Mouse (Mus musculus): Measurements from ENCODE around the gene Etfbkmt. TPM values are rescaled to one million over a fixed set of nuclear protein-coding genes. Genes with fewer than 3 reads are reported as not detected.

Etfbkmt gene
- polyA plus RNA-seq (2012) = 0.11 and 0.18 TPM in 2 replicates

DNA sequence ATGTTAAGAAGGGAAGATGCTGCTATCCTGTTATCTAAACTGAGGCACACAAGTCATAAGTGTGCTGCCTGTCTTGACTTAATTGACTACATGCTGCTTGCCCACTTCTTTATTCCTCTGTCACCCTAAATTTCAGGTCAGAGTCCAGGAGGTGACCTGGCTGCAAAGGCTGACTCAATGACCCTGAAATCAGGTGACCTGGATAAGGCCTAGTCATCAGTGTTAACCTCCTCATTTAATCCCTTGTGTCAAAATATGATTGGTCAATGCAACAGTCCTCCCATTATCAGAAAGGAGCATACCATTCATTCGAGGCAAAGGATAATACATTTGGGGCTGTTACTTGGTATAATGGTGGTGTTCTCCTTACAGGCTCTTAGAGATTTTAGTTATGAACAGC lies at the start of gene Etfbkmt:
TSS of gene Etfbkmt (plus strand) at position 379 of the 400 bp plus-strand sequence.
- Histone ChIP-seq H3K4me3 (replicated peaks) (no peak within 1 kb of the TSS), H3K4me1 (ENCODE audit: control insufficient read depth) (peaks cover 29% of the 10 kb centered on the region), H3K9me3 (ENCODE audit: control insufficient read depth, low read length) (no peaks in the 10 kb centered on the region), H3K36me3 (ENCODE audit: control insufficient read depth) (peaks cover 11% of the 10 kb centered on the region), H3K27me3 (ENCODE audit: control insufficient read depth) (no peaks in the 10 kb centered on the region)
- TF ChIP-seq GATA1 (IDR thresholded peaks at IDR 0.05; ENCODE audit: low read length) (no peak), TAL1 (IDR thresholded peaks at IDR 0.05; ENCODE audit: low read length) (no peak)

DNA sequence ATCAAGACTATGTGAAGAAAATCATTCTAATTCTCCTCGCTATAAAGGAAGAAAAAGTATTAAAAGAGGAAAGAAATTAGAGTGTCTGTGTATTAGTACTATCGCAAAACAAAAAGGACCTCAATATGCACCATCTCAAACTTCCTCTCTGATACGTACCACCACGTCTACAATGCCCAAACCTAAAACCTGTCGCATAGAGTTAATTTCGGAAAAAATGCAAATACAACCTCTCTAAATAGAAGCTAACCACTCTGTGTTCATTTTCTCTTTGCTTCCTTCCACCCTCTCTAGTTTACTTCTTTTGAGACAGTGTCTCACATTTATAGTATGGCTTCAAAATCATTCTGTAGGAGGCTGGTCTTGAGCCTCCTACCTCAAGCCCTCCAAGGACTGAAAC lies 47.2 kb upstream of the Etfbkmt start:
- H3K36me3 ChIP-seq (ENCODE audit: control insufficient read depth) = no peaks in the 10 kb centered on the region
- TF ChIP-seq GATA1 (IDR thresholded peaks at IDR 0.05; ENCODE audit: low read length) (no peak), TAL1 (IDR thresholded peaks at IDR 0.05; ENCODE audit: low read length) (no peak)
- H3K4me3 ChIP-seq (replicated peaks) = no peak overlapping the region
- no peaks in the 10 kb centered on the region for H3K4me1 ChIP-seq (ENCODE audit: control insufficient read depth)
- H3K27me3 ChIP-seq (ENCODE audit: control insufficient read depth) = no peaks in the 10 kb centered on the region
- no peaks in the 10 kb centered on the region for H3K9me3 ChIP-seq (ENCODE audit: control insufficient read depth, low read length)

DNA sequence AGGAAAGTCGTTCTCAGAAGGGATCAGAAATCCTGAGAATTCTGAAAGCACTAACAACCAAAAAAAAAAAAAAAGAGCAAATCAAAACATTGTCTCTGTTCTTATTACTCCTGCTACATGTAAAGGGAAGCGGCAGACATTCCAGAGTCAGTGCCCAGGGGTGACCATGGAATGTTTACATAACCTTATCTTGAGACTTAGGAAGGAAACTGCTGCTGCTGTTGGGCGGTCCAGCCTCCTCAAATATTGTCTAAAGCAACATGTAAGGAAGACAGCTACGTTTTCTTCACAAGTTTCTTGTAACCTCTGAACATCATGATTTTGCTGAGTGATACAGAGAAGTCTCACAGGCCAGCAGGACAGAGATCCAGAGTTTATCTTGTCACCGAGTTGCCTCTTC lies 46.2 kb upstream of the Etfbkmt start:
- Histone ChIP-seq H3K9me3 (ENCODE audit: control insufficient read depth, low read length) (no peaks in the 10 kb centered on the region), H3K4me1 (ENCODE audit: control insufficient read depth) (no peaks in the 10 kb centered on the region), H3K36me3 (ENCODE audit: control insufficient read depth) (no peaks in the 10 kb centered on the region), H3K27me3 (ENCODE audit: control insufficient read depth) (peaks cover 2% of the 10 kb centered on the region; the same call in 1 of the 2 replicates), H3K4me3 (replicated peaks) (no peak overlapping the region)
- no peak for TF ChIP-seq GATA1 (IDR thresholded peaks at IDR 0.05; ENCODE audit: low read length)
- no peak for TF ChIP-seq TAL1 (IDR thresholded peaks at IDR 0.05; ENCODE audit: low read length)

DNA sequence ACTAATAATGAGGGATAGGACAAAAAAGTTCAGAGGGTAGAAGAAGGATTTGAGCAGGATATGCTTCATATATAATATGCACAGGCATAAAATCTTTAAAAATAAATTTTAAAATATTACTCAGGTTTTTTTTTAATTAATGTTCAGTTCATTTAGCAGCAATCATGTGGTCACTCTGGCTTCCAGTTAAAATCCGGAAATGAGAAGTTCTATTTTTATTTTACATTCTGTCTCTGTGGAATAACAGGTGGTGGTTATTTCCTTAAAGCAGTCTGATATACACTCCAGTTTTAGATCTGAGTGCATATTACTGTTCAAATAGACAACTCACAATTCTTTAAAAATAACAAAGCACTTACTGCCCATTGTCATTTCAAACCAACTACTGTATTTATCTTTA lies 45.1 kb upstream of the Etfbkmt start:
- Histone ChIP-seq H3K36me3 (ENCODE audit: control insufficient read depth) (no peaks in the 10 kb centered on the region), H3K4me3 (replicated peaks) (no peak overlapping the region), H3K4me1 (ENCODE audit: control insufficient read depth) (no peaks in the 10 kb centered on the region), H3K27me3 (ENCODE audit: control insufficient read depth) (peaks cover 12% of the 10 kb centered on the region), H3K9me3 (ENCODE audit: control insufficient read depth, low read length) (no peaks in the 10 kb centered on the region)
- TF ChIP-seq GATA1 (IDR thresholded peaks at IDR 0.05; ENCODE audit: low read length) (no peak), TAL1 (IDR thresholded peaks at IDR 0.05; ENCODE audit: low read length) (no peak)

DNA sequence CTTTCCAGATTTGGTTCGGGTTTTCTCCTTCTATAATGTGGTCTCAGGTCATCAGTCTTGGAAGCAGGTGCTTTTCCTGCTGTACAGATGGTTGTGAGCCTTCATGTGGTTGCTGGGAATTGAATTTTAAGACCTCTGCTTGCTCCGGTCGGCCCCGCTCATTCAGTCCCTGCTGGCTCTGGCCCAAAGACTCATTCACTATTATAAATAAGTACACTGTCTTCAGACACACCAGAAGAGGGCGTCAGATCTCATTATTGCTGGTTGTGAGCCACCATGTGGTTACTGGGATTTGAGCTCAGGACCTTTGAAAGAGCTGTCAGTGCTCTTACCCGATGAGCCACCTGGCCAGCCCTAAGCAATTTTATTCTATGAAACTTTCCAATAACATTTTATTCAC lies 44.3 kb upstream of the Etfbkmt start:
- TF ChIP-seq TAL1 (IDR thresholded peaks at IDR 0.05; ENCODE audit: low read length) (no peak), GATA1 (IDR thresholded peaks at IDR 0.05; ENCODE audit: low read length) (no peak)
- no peaks in the 10 kb centered on the region for H3K4me1 ChIP-seq (ENCODE audit: control insufficient read depth)
- no peaks in the 10 kb centered on the region for H3K36me3 ChIP-seq (ENCODE audit: control insufficient read depth)
- peaks cover 20% of the 10 kb centered on the region for H3K27me3 ChIP-seq (ENCODE audit: control insufficient read depth)
- 0 out of 2 replicates have a peak, but pooled peaks cover under 1% of the 10 kb centered on the region for H3K9me3 ChIP-seq (ENCODE audit: control insufficient read depth, low read length)
- H3K4me3 ChIP-seq (replicated peaks) = no peak overlapping the region

DNA sequence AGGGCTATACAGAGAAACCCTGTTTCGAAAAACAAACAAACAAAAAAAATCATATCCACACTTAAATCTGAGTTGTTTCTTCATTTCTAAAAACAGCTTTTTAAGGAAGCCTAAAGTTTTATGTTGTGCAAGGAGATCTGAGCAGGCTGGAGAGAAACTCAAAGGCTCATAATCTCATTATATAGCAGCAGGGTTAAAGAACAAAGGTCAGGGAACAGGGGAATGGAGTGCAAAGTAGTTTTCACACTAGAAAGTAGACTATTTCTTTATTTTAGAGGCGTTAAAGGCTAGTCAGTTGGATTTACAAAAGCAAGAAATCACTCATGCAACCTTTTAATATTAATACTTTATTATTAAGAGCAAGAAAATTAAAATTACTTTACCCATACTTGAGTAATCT lies 43.4 kb upstream of the Etfbkmt start:
- H3K36me3 ChIP-seq (ENCODE audit: control insufficient read depth) = no peaks in the 10 kb centered on the region
- peaks cover 28% of the 10 kb centered on the region for H3K27me3 ChIP-seq (ENCODE audit: control insufficient read depth)
- no peak overlapping the region for H3K4me3 ChIP-seq (replicated peaks)
- H3K9me3 ChIP-seq (ENCODE audit: control insufficient read depth, low read length) = 0 out of 2 replicates have a peak, but pooled peaks cover 3% of the 10 kb centered on the region
- no peak for TF ChIP-seq GATA1 (IDR thresholded peaks at IDR 0.05; ENCODE audit: low read length)
- TF ChIP-seq TAL1 (IDR thresholded peaks at IDR 0.05; ENCODE audit: low read length) = no peak
- no peaks in the 10 kb centered on the region for H3K4me1 ChIP-seq (ENCODE audit: control insufficient read depth)

DNA sequence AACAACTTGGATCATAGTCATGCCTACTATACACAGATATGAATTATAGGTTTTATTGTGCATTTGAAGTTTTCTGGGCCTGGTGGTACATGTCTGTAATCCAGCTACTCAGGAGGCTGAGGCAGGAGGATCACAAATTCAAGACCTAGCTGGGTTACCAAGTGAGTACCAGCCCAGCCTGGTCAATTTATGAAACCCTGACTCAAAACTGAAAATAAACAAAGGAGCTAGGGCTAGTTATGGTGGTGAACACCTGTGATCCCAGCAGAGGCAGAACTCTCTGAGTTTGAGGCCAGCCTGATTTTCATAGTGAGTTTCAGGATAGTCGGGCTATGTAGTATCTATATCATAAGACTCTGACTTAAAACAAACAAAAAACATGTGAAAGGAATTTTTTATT lies 42.4 kb upstream of the Etfbkmt start:
- Histone ChIP-seq H3K9me3 (ENCODE audit: control insufficient read depth, low read length) (0 out of 2 replicates have a peak, but pooled peaks cover 3% of the 10 kb centered on the region), H3K4me3 (replicated peaks) (no peak overlapping the region), H3K27me3 (ENCODE audit: control insufficient read depth) (peaks cover 39% of the 10 kb centered on the region), H3K36me3 (ENCODE audit: control insufficient read depth) (no peaks in the 10 kb centered on the region), H3K4me1 (ENCODE audit: control insufficient read depth) (peaks cover 2% of the 10 kb centered on the region; the same call in 1 of the 2 replicates)
- TF ChIP-seq TAL1 (IDR thresholded peaks at IDR 0.05; ENCODE audit: low read length) (no peak), GATA1 (IDR thresholded peaks at IDR 0.05; ENCODE audit: low read length) (no peak)

DNA sequence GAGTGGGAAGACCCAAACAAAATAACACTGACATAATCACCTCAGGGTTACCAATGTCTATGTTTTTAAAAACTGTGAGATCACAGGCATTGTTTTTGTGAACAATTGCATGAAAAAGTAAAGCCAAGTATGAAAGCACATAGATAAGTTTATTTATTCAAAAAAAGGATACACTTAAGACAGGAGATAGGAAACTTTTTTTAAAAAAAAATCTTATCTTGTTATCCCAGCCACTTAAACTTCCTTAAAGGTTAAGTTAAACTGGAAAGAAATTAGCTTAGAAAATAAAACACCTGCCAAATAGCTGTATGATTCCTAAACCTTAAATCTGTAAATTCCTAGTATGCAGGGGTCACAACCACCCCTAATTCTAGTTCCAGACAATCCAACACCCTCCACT lies 40.7 kb upstream of the Etfbkmt start:
- H3K27me3 ChIP-seq (ENCODE audit: control insufficient read depth) = peaks cover 53% of the 10 kb centered on the region
- 0 out of 2 replicates have a peak, but pooled peaks cover 3% of the 10 kb centered on the region for H3K9me3 ChIP-seq (ENCODE audit: control insufficient read depth, low read length)
- no peaks in the 10 kb centered on the region for H3K36me3 ChIP-seq (ENCODE audit: control insufficient read depth)
- no peak for TF ChIP-seq TAL1 (IDR thresholded peaks at IDR 0.05; ENCODE audit: low read length)
- no peak for TF ChIP-seq GATA1 (IDR thresholded peaks at IDR 0.05; ENCODE audit: low read length)
- no peak overlapping the region for H3K4me3 ChIP-seq (replicated peaks)
- peaks cover 2% of the 10 kb centered on the region; the same call in 1 of the 2 replicates for H3K4me1 ChIP-seq (ENCODE audit: control insufficient read depth)

DNA sequence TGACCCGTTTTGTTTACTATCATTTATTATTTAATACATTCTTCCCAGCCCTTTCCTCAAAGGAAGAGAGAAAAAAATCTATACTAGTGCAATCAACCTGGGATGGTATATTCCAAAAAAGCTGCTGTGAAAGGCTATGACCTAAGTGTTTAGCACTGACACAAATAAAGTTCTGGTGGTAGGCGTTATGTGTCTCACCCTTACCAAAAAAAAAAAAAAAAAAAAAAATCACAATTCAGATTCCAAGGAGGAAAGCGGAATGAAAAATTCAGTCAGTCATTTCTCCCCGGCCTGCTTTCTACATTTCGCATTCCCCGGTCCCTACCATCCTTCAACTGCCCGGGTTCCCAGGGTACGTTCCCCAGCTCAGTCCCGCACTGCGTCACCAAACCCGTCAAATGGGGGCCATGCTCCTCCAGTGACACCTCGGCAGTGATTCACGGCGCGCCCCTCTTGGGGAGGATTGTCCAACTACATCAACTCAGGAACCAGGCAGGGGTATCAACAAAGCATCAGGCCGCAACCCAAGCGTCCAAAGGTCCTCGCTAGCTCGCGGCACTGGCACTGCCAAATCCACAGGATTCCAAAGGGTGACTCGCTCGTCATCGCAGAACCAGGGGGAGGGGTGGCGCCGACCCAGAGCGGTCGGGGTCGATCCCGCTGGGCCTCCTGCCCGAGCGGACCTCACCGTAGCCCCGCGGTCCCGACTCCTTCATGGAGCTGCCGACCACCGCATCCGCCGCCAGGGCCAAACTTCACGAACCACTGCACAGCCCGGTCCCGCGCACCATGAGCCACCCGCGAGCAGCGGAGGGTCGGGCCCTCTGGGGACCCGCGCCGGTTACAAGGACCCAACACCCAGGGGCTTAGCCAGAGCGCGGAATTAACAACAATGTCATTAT lies 39.2 kb upstream of the Etfbkmt start:
- peaks cover 2% of the 10 kb centered on the region; the same call in 1 of the 2 replicates for H3K4me1 ChIP-seq (ENCODE audit: control insufficient read depth)
- H3K4me3 ChIP-seq (replicated peaks) = peak overlapping the region; percentile 58
- 0 out of 2 replicates have a peak, but pooled peaks cover 3% of the 10 kb centered on the region for H3K9me3 ChIP-seq (ENCODE audit: control insufficient read depth, low read length)
- peaks cover 59% of the 10 kb centered on the region for H3K27me3 ChIP-seq (ENCODE audit: control insufficient read depth)
- H3K36me3 ChIP-seq (ENCODE audit: control insufficient read depth) = no peaks in the 10 kb centered on the region
- TF ChIP-seq TAL1 (IDR thresholded peaks at IDR 0.05; ENCODE audit: low read length) (no peak), GATA1 (IDR thresholded peaks at IDR 0.05; ENCODE audit: low read length) (no peak)
